Mouse (Mus musculus): Measurements from ENCODE around the gene Zfp68. TPM values are rescaled to one million over a fixed set of nuclear protein-coding genes. Genes with fewer than 3 reads are reported as not detected.

The Zfp68 gene
- 44.7 to 45.1 TPM (median 44.7 TPM) in 4 replicates for total RNA-seq (2023)

GRCm38 (mm10) chr5:138619211-138620128, at the start of gene Zfp68:
TSS of gene Zfp68 (minus strand) at chr5:138619761.

GRCm38 (mm10) chr5:138622645-138623477, 3.3 kb upstream of the Zfp68 start, which contains the start of gene A430033K04Rik:
TSS of gene A430033K04Rik (plus strand) at chr5:138622859.

GRCm38 (mm10) chr5:138564612-138565011, 54.9 kb downstream of the Zfp68 start, which contains the start of gene 1700123K08Rik:
TSS of gene 1700123K08Rik (minus strand) at chr5:138564712.

Other genes with a start within 250 kb of the Zfp68 start
- gene Zfp157, start 178.3 kb downstream of the Zfp68 start, total RNA-seq (2023), result 19.0 to 21.8 TPM (median 20.3 TPM) in 4 replicates
- gene 1700123K08Rik, start 55.0 kb downstream of the Zfp68 start, total RNA-seq (2023), result not detected in 4 replicates
- gene A430033K04Rik, start 3.1 kb upstream of the Zfp68 start, total RNA-seq (2023), result 5.0 to 7.1 TPM (median 6.8 TPM) in 4 replicates
- gene Fam20c, start 134.8 kb upstream of the Zfp68 start, total RNA-seq (2023), result not detected in 4 replicates
- not detected in 4 replicates for gene Gm5294, start 200.3 kb upstream of the Zfp68 start, total RNA-seq (2023)